19 mouse cellular contexts compared by ENCODE assay signal in the genomic region with DNA sequence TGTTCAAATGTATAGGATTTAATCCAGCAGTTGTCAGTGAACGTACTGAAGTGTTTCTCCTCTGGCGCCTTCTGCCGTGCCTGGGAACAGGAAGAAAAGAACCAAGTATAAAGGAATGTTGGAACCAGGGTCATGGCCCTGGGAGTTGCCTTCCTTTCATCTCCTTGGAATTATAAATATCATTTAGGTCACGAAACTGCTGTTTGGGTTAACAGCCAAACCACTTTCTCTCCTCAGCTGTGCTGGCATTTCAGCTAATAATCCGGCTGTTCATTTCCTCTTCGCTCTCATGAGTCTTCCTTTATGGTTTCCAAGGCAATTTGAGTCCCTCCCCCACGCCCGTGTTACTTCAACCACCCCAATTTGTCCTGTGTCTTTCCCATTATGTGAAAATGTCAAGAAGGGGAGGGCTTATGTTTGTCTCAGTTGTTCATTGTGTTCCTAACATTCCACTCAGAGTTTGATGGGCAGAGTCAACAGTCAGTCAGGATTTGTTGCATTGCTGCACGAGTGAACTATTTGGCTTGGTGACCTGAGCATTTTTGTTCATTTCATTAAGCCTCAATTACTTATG.
DNase-seq lines count a peak whose midpoint lies in the region; ATAC-seq and TF ChIP-seq lines count a peak whose summit lies in the region.
"Had no signal": no experiment of that assay in that cellular context is flagged by ENCODE, and none has a peak within 500 bp of the region (broad histone marks: within the 10 kb centered on the region; RNA-seq: fewer than 3 reads in every experiment).

No protein-coding gene starts in this region.

- no peak overlapping the region for H3K4me3 ChIP-seq in kidney, embryonic 15.5 days (replicated peaks)
- H3K4me3 ChIP-seq in embryonic facial prominence, embryonic 10.5 days: no peak overlapping the region
- H3K4me3 ChIP-seq: megakaryocyte, embryonic 14.5 days had no signal

- TF ChIP-seq POLR2A in brain, embryonic 14.5 days (IDR thresholded peaks at IDR 0.05; ENCODE audit: borderline replicate concordance, extremely low read depth, insufficient read depth, insufficient read length, poor library complexity, severe bottlenecking): no peak

- H3K27ac ChIP-seq in kidney, embryonic 15.5 days: no peak overlapping the region
- no peak overlapping the region for H3K27ac ChIP-seq in embryonic facial prominence, embryonic 10.5 days (replicated peaks)

- H3K27me3 ChIP-seq in kidney, embryonic 15.5 days: no peaks in the 10 kb centered on the region
- no peaks in the 10 kb centered on the region for H3K27me3 ChIP-seq in embryonic facial prominence, embryonic 10.5 days (replicated peaks; ENCODE audit: low read depth, poor library complexity, severe bottlenecking)

- H3K9ac ChIP-seq in kidney, embryonic 15.5 days: no peak overlapping the region

- no peak for ATAC-seq in kidney, embryonic 15.5 days (replicated peaks; ENCODE audit: low FRiP score)

- no peaks in the 10 kb centered on the region for H3K9me3 ChIP-seq in kidney, embryonic 15.5 days (replicated peaks)
- H3K9me3 ChIP-seq in embryonic facial prominence, embryonic 10.5 days: no peaks in the 10 kb centered on the region
- H3K9me3 ChIP-seq: G1E; megakaryocyte, embryonic 14.5 days had no signal

- no peak for TF ChIP-seq CTCF in brain, embryonic 14.5 days (IDR thresholded peaks at IDR 0.05; ENCODE audit: borderline replicate concordance, extremely low read depth, insufficient read depth, insufficient read length)

- no peak overlapping the region for H3K4me2 ChIP-seq in kidney, embryonic 15.5 days
- H3K4me2 ChIP-seq: heart, embryonic 11.5 days; liver, embryonic 11.5 days had no signal

- DNase-seq in kidney, postnatal 4 days: peak; percentile 7 to 31
- peak; percentile 37 for DNase-seq in brain, embryonic 14.5 days (ENCODE audit: low read depth)
- peak; percentile 9 for DNase-seq in embryonic facial prominence, embryonic 10.5 days (ENCODE audit: low spot score)
- DNase-seq in lung, postnatal 36 days: peak; percentile 28
- DNase-seq in thymus, postnatal 14 days: no peak
- DNase-seq in natural killer cell, adult 2 months (ENCODE audit: low spot score in 2 of 2): no peak
- DNase-seq in layer of hippocampus, adult 9-10 months (ENCODE audit: low spot score): no peak
- DNase-seq: adrenal gland, postnatal 10 days; cerebellum, adult 9-10 months; gastrocnemius, postnatal 36 days; heart, postnatal 4 days; kidney, adult 18-20 months; layer of hippocampus, postnatal 36 days; left cerebral cortex, postnatal 4 days had no signal

- WGBS in kidney, embryonic 15.5 days: 44% methylated on average over 9 of the region's 9 CpGs
- WGBS in embryonic facial prominence, embryonic 10.5 days: 44% methylated on average over 9 of the region's 9 CpGs

- H3K36me3 ChIP-seq in kidney, embryonic 15.5 days: no peaks in the 10 kb centered on the region
- H3K36me3 ChIP-seq in embryonic facial prominence, embryonic 10.5 days (replicated peaks): no peaks in the 10 kb centered on the region
- H3K36me3 ChIP-seq: G1E had no signal

- no peaks in the 10 kb centered on the region for H3K4me1 ChIP-seq in kidney, embryonic 15.5 days
- H3K4me1 ChIP-seq in embryonic facial prominence, embryonic 10.5 days: peaks cover 6% of the 10 kb centered on the region; the same call in 1 of the 2 replicates
- H3K4me1 ChIP-seq: megakaryocyte, embryonic 14.5 days had no signal

Comparison
In these comparisons a context has a peak if more than half of its experiments do, and no peak if none do; other contexts are left out.
1. DNase-seq: peak in kidney, postnatal 4 days (2 of 2), brain, embryonic 14.5 days (single experiment), embryonic facial prominence, embryonic 10.5 days (single experiment) and lung, postnatal 36 days (single experiment); none in thymus, postnatal 14 days (single experiment), natural killer cell, adult 2 months (0 of 2) and layer of hippocampus, adult 9-10 months (single experiment).